Mouse (Mus musculus): ENCODE results near the gene Ctsl. TPM values are rescaled to one million over a fixed set of nuclear protein-coding genes. Genes with fewer than 3 reads are reported as not detected.

Gene Ctsl
- polyA plus RNA-seq, 1 experiment from 2014 or later, result 288 TPM

- WGBS, result 50% methylated on average over 6 of the region's 6 CpGs
- H3K4me3 ChIP-seq (ENCODE audit: control insufficient read depth in 1 of 2, insufficient read depth in 1 of 2, low read depth in 1 of 2, low read length in 2 of 2), result no peak overlapping the region
- H3K9me3 ChIP-seq (ENCODE audit: control insufficient read depth, low read length), result no peaks in the 10 kb centered on the region
- ATAC-seq (ENCODE audit: insufficient number of reproducible peaks, insufficient read depth, low FRiP score, low read depth), result no peak
- H3K9ac ChIP-seq (ENCODE audit: low read length), result no peak overlapping the region; the same call in 1 of the 2 replicates
- H3K4me1 ChIP-seq (ENCODE audit: control insufficient read depth in 2 of 2, insufficient read depth in 2 of 2, low read length in 2 of 2), result peaks cover 4 to 20% of the 10 kb centered on the region in 2 experiments
- H3K27ac ChIP-seq (replicated peaks in 1 of 2; ENCODE audit: control insufficient read depth in 1 of 2, insufficient read depth in 1 of 2, low read depth in 2 of 2, low read length in 2 of 2), result peak overlapping the region in 1 of 2 experiments; percentile 3; a peak in 1 of 4 replicates
- H3K27me3 ChIP-seq (ENCODE audit: control insufficient read depth, insufficient read depth, low read length), result no peaks in the 10 kb centered on the region
- no peak overlapping the region for H3K4me2 ChIP-seq (ENCODE audit: low read length)
- H3K36me3 ChIP-seq (ENCODE audit: control insufficient read depth, insufficient read depth, low read length), result no peaks in the 10 kb centered on the region
Measured at GRCm38 (mm10) chr13:64405550-64405949, 34.9 kb upstream of the Ctsl start.

- H3K27me3 ChIP-seq (ENCODE audit: control insufficient read depth, insufficient read depth, low read length), result no peaks in the 10 kb centered on the region
- ATAC-seq (ENCODE audit: insufficient number of reproducible peaks, insufficient read depth, low FRiP score, low read depth), result no peak
Measured at GRCm38 (mm10) chr13:64403519-64403918, 32.8 kb upstream of the Ctsl start.

DNA sequence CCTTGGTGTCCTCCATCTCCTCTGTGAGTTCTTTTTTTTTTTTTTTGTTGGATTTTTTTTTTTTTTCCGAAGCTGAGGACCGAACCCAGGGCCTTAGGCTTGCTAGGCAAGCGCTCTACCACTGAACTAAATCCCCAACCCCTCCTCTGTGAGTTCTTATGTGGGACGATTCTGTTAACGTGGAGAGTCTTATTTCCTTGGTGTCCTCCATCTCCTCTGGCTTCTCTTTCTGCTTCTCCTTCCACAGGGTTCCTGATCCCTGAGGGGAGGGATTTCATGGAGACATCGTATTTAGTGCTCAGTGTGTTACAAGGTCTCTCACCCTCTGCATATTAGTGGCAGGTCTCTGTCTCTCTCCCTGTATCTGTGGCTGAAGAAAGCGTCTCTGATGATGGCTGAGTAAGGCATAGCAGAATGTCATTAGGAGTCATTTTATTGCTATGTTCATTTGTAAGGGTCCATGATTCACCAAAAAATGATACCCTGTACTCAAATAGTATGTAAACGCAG is 32.3 kb upstream of the Ctsl start:
- peaks cover 6 to 22% of the 10 kb centered on the region in 2 experiments for H3K4me1 ChIP-seq (ENCODE audit: control insufficient read depth in 2 of 2, insufficient read depth in 2 of 2, low read length in 2 of 2)
- H3K27me3 ChIP-seq (ENCODE audit: control insufficient read depth, insufficient read depth, low read length), result no peaks in the 10 kb centered on the region
- WGBS, result 86% methylated on average over 8 of the region's 8 CpGs
- no peak overlapping the region for H3K27ac ChIP-seq (replicated peaks in 1 of 2; ENCODE audit: control insufficient read depth in 1 of 2, insufficient read depth in 1 of 2, low read depth in 2 of 2, low read length in 2 of 2)
- no peaks in the 10 kb centered on the region for H3K9me3 ChIP-seq (ENCODE audit: control insufficient read depth, low read length)
- no peak overlapping the region for H3K9ac ChIP-seq (ENCODE audit: low read length)
- H3K36me3 ChIP-seq (ENCODE audit: control insufficient read depth, insufficient read depth, low read length), result no peaks in the 10 kb centered on the region
- H3K4me2 ChIP-seq (ENCODE audit: low read length), result no peak overlapping the region
- H3K4me3 ChIP-seq (ENCODE audit: control insufficient read depth in 1 of 2, insufficient read depth in 1 of 2, low read depth in 1 of 2, low read length in 2 of 2), result no peak overlapping the region
- ATAC-seq (ENCODE audit: insufficient number of reproducible peaks, insufficient read depth, low FRiP score, low read depth), result no peak

More at GRCm38 (mm10) chr13:64403519-64403918, 32.8 kb upstream of the Ctsl start:
- H3K4me2 ChIP-seq (ENCODE audit: low read length), result no peak overlapping the region
- no peaks in the 10 kb centered on the region for H3K36me3 ChIP-seq (ENCODE audit: control insufficient read depth, insufficient read depth, low read length)
- H3K9ac ChIP-seq (ENCODE audit: low read length), result no peak overlapping the region
- no peak overlapping the region for H3K27ac ChIP-seq (replicated peaks in 1 of 2; ENCODE audit: control insufficient read depth in 1 of 2, insufficient read depth in 1 of 2, low read depth in 2 of 2, low read length in 2 of 2)
- WGBS, result 41% methylated on average over 3 of the region's 3 CpGs
- H3K4me3 ChIP-seq (ENCODE audit: control insufficient read depth in 1 of 2, insufficient read depth in 1 of 2, low read depth in 1 of 2, low read length in 2 of 2), result no peak overlapping the region
- H3K9me3 ChIP-seq (ENCODE audit: control insufficient read depth, low read length), result no peaks in the 10 kb centered on the region
- H3K4me1 ChIP-seq (ENCODE audit: control insufficient read depth in 2 of 2, insufficient read depth in 2 of 2, low read length in 2 of 2), result peaks cover 6 to 22% of the 10 kb centered on the region in 2 experiments

GRCm38 (mm10) chr13:64402504-64402949 is 31.8 kb upstream of the Ctsl start:
- peak overlapping the region in 1 of 2 experiments; percentile 67; a peak in 1 of 4 replicates for H3K27ac ChIP-seq (replicated peaks in 1 of 2; ENCODE audit: control insufficient read depth in 1 of 2, insufficient read depth in 1 of 2, low read depth in 2 of 2, low read length in 2 of 2)
- no peaks in the 10 kb centered on the region for H3K36me3 ChIP-seq (ENCODE audit: control insufficient read depth, insufficient read depth, low read length)
- no peak overlapping the region for H3K4me3 ChIP-seq (ENCODE audit: control insufficient read depth in 1 of 2, insufficient read depth in 1 of 2, low read depth in 1 of 2, low read length in 2 of 2)
- peaks cover 6 to 22% of the 10 kb centered on the region in 2 experiments for H3K4me1 ChIP-seq (ENCODE audit: control insufficient read depth in 2 of 2, insufficient read depth in 2 of 2, low read length in 2 of 2)
- no peaks in the 10 kb centered on the region for H3K9me3 ChIP-seq (ENCODE audit: control insufficient read depth, low read length)
- H3K4me2 ChIP-seq (ENCODE audit: low read length), result no peak overlapping the region
- H3K27me3 ChIP-seq (ENCODE audit: control insufficient read depth, insufficient read depth, low read length), result no peaks in the 10 kb centered on the region
- no peak for ATAC-seq (ENCODE audit: insufficient number of reproducible peaks, insufficient read depth, low FRiP score, low read depth)
- H3K9ac ChIP-seq (ENCODE audit: low read length), result no peak overlapping the region
- WGBS, result 67% methylated on average over 10 of the region's 10 CpGs

DNA sequence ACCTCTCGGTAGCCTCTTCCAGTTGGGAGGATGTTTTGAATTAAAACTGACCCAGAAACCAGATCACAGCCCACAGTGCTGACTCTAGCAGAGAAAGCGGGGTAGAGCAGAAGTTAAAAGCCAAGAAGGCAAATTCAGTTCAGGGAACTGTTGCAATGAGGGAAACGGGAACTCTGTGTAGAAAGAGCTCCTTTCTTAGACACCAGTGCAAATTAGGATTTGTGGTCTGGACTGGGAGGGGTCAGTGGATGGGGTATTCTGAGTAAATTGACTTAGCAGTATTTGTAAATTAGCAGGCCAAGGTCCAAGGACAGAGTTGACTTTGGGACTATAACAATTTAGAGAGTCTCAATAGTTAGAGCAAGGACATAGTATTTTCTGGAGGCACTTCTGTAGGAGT is 31.3 kb upstream of the Ctsl start:
- Histone ChIP-seq H3K4me2 (ENCODE audit: low read length) (no peak overlapping the region), H3K27ac (replicated peaks in 1 of 2; ENCODE audit: control insufficient read depth in 1 of 2, insufficient read depth in 1 of 2, low read depth in 2 of 2, low read length in 2 of 2) (peak overlapping the region; percentile 1 to 67; a peak in 2 of 4 replicates)

DNA sequence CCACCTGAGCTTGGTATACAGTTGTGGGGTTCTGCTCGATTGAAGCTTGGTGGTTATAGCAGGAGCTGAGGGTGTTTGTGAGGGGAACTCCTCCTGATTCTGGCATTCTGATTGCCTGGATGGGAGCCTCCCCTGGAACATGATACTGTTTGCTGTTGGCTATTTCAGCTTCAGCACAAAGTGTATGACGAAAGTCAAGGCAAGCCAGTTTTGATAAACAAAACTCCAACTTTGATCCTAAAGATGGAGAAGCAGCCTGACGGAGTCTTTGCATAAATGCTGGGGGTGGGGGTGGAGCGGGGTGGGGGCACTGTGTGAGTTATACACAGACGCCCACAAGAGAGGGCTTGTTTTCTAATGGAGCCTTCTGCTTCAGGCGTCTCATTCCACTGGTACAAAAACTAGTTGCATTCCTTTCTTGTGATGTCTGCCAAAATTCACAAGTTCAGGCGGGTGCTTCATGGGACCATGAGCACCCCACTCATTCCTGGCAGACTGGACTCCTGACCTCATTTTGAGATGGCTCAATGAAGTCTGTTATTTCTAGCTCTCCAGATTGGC is 30.2 kb upstream of the Ctsl start:
- ATAC-seq (ENCODE audit: insufficient number of reproducible peaks, insufficient read depth, low FRiP score, low read depth), result 0 out of 2 replicates have a peak, but pooled peaks have one; percentile 42
- WGBS, result 34% methylated on average over 7 of the region's 7 CpGs
- peak overlapping the region; percentile 38 for H3K4me2 ChIP-seq (ENCODE audit: low read length)
- H3K4me1 ChIP-seq (ENCODE audit: control insufficient read depth in 2 of 2, insufficient read depth in 2 of 2, low read length in 2 of 2), result peaks cover 8 to 25% of the 10 kb centered on the region in 2 experiments
- H3K9me3 ChIP-seq (ENCODE audit: control insufficient read depth, low read length), result no peaks in the 10 kb centered on the region
- no peak overlapping the region for H3K4me3 ChIP-seq (ENCODE audit: control insufficient read depth in 1 of 2, insufficient read depth in 1 of 2, low read depth in 1 of 2, low read length in 2 of 2)
- no peaks in the 10 kb centered on the region for H3K27me3 ChIP-seq (ENCODE audit: control insufficient read depth, insufficient read depth, low read length)
- no peak overlapping the region for H3K9ac ChIP-seq (ENCODE audit: low read length)
- H3K27ac ChIP-seq (replicated peaks in 1 of 2; ENCODE audit: control insufficient read depth in 1 of 2, insufficient read depth in 1 of 2, low read depth in 2 of 2, low read length in 2 of 2), result peak overlapping the region; percentile 67 to 72
- H3K36me3 ChIP-seq (ENCODE audit: control insufficient read depth, insufficient read depth, low read length), result no peaks in the 10 kb centered on the region

More for the DNA sequence above, 31.3 kb upstream of the Ctsl start:
- no peak for ATAC-seq (ENCODE audit: insufficient number of reproducible peaks, insufficient read depth, low FRiP score, low read depth)
- Histone ChIP-seq H3K4me3 (ENCODE audit: control insufficient read depth in 1 of 2, insufficient read depth in 1 of 2, low read depth in 1 of 2, low read length in 2 of 2) (no peak overlapping the region), H3K27me3 (ENCODE audit: control insufficient read depth, insufficient read depth, low read length) (no peaks in the 10 kb centered on the region), H3K9me3 (ENCODE audit: control insufficient read depth, low read length) (no peaks in the 10 kb centered on the region), H3K4me1 (ENCODE audit: control insufficient read depth in 2 of 2, insufficient read depth in 2 of 2, low read length in 2 of 2) (peaks cover 7 to 23% of the 10 kb centered on the region in 2 experiments), H3K9ac (ENCODE audit: low read length) (no peak overlapping the region), H3K36me3 (ENCODE audit: control insufficient read depth, insufficient read depth, low read length) (no peaks in the 10 kb centered on the region)
- 50% methylated on average over 3 of the region's 3 CpGs for WGBS

DNA sequence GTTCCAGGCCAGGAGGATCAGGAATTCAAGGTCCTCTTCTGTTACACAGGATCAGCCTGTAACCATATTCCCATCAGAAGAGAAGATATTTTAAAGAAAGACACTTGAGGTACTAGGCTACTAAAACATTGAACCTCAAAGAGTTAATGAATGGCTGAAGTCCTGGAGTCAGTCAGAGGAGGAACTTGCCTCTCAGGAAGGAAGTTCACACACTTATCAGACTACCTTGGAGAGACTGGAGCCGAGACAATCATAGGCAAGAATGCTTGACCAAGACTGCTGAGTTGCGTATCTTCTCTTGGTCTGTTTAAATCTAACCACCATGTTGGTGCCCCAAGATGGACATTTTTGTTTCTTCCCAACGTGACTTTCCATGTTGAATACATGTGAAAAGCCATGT is 29.2 kb upstream of the Ctsl start:
- ATAC-seq (ENCODE audit: insufficient number of reproducible peaks, insufficient read depth, low FRiP score, low read depth), result no peak
- WGBS, result 52% methylated on average over 3 of the region's 3 CpGs
- Histone ChIP-seq H3K27me3 (ENCODE audit: control insufficient read depth, insufficient read depth, low read length) (no peaks in the 10 kb centered on the region), H3K9ac (ENCODE audit: low read length) (no peak overlapping the region), H3K27ac (replicated peaks in 1 of 2; ENCODE audit: control insufficient read depth in 1 of 2, insufficient read depth in 1 of 2, low read depth in 2 of 2, low read length in 2 of 2) (peak overlapping the region in 1 of 2 experiments; percentile 67; a peak in 2 of 4 replicates), H3K4me3 (ENCODE audit: control insufficient read depth in 1 of 2, insufficient read depth in 1 of 2, low read depth in 1 of 2, low read length in 2 of 2) (no peak overlapping the region), H3K4me2 (ENCODE audit: low read length) (no peak overlapping the region), H3K36me3 (ENCODE audit: control insufficient read depth, insufficient read depth, low read length) (no peaks in the 10 kb centered on the region), H3K4me1 (ENCODE audit: control insufficient read depth in 2 of 2, insufficient read depth in 2 of 2, low read length in 2 of 2) (peaks cover 8 to 20% of the 10 kb centered on the region in 2 experiments), H3K9me3 (ENCODE audit: control insufficient read depth, low read length) (no peaks in the 10 kb centered on the region)
